Mouse (Mus musculus) forebrain, postnatal 0 days (tissue): ENCODE measurements around the gene Ccdc85c. TPM values are rescaled to one million over a fixed set of nuclear protein-coding genes. Genes with fewer than 3 reads are reported as not detected.

Source experiments
- ATAC-seq: fragments of 200-750 bp; cut with Nextera tagmentation; 2 replicates; pipeline ENCODE4 v1.8.0; 2017; ENCODE audit warnings: mild to moderate bottlenecking, moderate library complexity
- DNase-seq: peaks from one replicate; pipeline ENCODE4 v3.0.0-alpha.2; 2015
- H3K27ac ChIP-seq: fragments of 300-500 bp; sonication (generic); 2 replicates; pipeline ENCODE4 v1.5.1; 2014; ENCODE audit warnings: low read depth, mild to moderate bottlenecking, antibody characterized with exemption, low read length, moderate library complexity, mixed read lengths
- H3K27me3 ChIP-seq: fragments of 300-500 bp; sonication (generic); 2 replicates; pipeline ENCODE4 v1.6.1; 2014; ENCODE audit warnings: mild to moderate bottlenecking, low read length, mixed read lengths; ENCODE audit not compliant: insufficient read depth
- H3K36me3 ChIP-seq: fragments of 300-500 bp; sonication (generic); 2 replicates; pipeline ENCODE4 v1.6.1; 2014; ENCODE audit warnings: mild to moderate bottlenecking, moderate library complexity; ENCODE audit not compliant: insufficient read depth
- H3K4me1 ChIP-seq: fragments of 300-500 bp; sonication (generic); 2 replicates; pipeline ENCODE4 v1.6.1; 2014; ENCODE audit warnings: antibody characterized with exemption; ENCODE audit not compliant: insufficient read depth
- H3K4me2 ChIP-seq: fragments of 300-500 bp; sonication (generic); 2 replicates; pipeline ENCODE4 v1.6.1; 2014; ENCODE audit warnings: low read depth, mild to moderate bottlenecking, moderate library complexity
- H3K4me3 ChIP-seq: fragments of 300-500 bp; sonication (generic); 2 replicates; pipeline ENCODE4 v1.5.1; 2014; ENCODE audit warnings: low read depth, low read length, mixed read lengths
- H3K9ac ChIP-seq: fragments of 300-500 bp; sonication (generic); 2 replicates; pipeline ENCODE4 v1.6.1; 2014; ENCODE audit warnings: mild to moderate bottlenecking
- H3K9me3 ChIP-seq: fragments of 300-500 bp; sonication (generic); 2 replicates; pipeline ENCODE4 v1.6.1; 2016; ENCODE audit warnings: low read length
- CTCF ChIP-seq: sonication (generic); IDR thresholded peaks from 2 replicates; pipeline ENCODE4 v1.5.1; 2016; ENCODE audit warnings: antibody characterized with exemption, control low read depth, low read depth
- WGBS: fragments of 180-500 bp; shearing (Covaris S2); extraction: QIAGEN DNeasy Blood & Tissue Kit; methylation state at CpG from one replicate; pipeline ENCODE4 v1.1.7; 2014; 5-methylcytosine and 5-hydroxymethylcytosine counted together
- polyA plus RNA-seq: library from polyadenylated mRNA; unstranded; fragments of >200 nt; fragmentation: Nextera tagmentation; extraction: Ambion mirVana; gene quantifications from 2 replicates; pipeline ENCODE4 v1.2.1, GENCODE M21; 2015
- total RNA-seq: library from RNA; depleted of rRNA; stranded (reverse); fragments of >200 nt; gene quantifications from 2 replicates; pipeline ENCODE4 v1.2.3, GENCODE M21; 2014

Ccdc85c gene
- total and polyA plus RNA-seq, 2 experiments from 2014 or later: 15.5 to 66.1 TPM

DNA sequence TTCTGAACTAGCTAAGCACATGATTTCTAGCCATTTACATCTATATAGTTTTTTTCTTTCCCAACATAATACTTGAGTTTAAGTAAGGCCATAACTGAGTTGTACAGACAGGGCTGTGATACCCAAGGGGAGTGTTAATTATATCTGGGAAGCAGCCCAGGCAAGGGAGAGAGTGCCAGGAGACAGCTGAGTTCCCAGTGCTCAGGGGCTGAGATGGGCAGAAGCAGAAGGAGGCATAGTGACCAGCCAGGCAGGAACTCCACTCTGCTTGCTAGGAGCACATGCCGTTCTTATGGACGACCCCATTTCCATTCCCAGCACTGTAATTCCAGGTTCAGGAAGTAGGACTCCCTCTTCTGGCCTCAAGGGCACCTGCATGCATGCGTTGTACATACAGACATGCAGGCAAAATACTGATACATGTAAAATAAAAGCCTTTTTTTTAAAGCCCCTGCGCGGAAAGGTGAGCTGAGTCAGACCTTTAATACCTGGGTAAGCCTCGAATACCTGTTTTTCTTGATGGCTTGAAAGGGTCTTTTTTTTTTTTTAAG lies 87.6 kb downstream of the Ccdc85c start:
- Histone ChIP-seq H3K4me1 (no peaks in the 10 kb centered on the region), H3K27me3 (no peaks in the 10 kb centered on the region), H3K27ac (no peak overlapping the region), H3K4me2 (no peak overlapping the region), H3K9me3 (no peaks in the 10 kb centered on the region), H3K9ac (no peak overlapping the region), H3K36me3 (peaks cover 60% of the 10 kb centered on the region), H3K4me3 (no peak overlapping the region)
- TF ChIP-seq CTCF: peak; percentile 38
- ATAC-seq: peak; percentile 47; the same call in 1 of the 2 replicates
- DNase-seq: no peak
- WGBS: 90% methylated on average over 6 of the region's 6 CpGs

DNA sequence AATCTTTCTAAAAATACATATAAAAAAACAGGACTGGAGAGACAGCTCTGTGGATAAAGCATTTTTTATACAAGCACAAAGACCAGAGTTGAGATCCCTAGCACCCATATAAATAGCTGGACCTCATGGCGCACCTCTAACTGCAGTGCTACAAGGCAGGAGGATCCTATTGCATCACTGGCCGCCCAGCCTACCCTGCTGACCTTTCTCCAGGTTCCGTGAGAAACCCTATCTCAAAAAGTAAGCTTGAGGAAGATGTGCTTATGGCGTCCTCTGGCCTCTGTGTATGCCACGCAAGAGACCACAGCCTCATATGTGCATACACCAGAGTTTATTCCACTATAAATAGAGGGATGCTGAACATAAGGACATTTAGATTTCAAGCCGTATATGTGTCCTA lies 93.5 kb downstream of the Ccdc85c start:
- ATAC-seq: no peak
- no peak for TF ChIP-seq CTCF
- no peak for DNase-seq

DNA sequence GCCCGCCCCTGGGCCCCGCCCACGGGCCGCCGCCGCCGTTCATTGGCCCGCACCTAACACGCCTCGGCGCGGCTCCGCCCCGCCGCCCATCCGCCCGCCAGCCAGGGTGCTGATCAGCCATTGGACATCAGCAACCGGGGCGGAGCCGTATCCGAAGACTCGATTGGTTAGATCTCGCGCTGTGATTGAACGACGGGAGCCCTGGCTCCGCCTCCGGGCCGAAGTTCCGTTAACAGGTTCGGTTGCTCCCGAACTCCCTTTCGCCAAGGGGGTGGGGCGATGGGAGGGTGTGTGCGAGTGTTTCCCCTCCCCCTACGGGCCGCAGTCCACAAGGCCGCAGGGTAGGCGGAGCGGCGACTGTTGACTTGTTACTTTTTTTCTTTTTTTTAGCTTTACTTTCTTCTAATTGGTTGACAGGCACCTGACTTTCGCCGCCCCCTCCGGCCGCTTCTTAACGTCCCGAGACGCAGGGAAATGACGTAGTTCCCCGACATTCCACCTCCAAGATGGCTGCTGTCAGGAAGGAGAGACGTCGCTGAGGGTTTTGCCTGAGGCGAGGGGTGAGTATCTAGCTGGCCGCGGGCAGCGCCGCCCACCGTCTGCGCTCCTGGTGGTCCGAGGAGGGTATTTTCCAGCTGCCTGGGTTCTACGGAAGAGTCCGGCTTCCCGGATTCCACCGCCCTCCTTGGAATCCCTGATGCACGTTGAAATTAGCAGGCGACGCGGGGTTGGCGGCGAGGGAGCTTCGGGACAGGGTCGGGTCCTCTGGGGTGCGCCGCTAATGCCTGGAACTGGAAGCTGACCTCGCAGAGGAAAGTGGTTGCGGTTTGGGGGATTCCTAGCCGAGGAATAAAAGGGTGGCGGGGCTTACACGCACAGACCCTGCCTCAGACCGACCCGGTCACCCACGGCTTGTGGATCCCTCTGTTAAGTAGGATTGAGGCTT lies 95.6 kb downstream of the Ccdc85c start, which contains the start of gene Ccnk:
Ccnk (plus strand) TSS at position 259 of the 946 bp plus-strand sequence.
- peak; percentile 49 for TF ChIP-seq CTCF
- H3K9me3 ChIP-seq: no peaks in the 10 kb centered on the region
- DNase-seq: peak; percentile 100
- H3K4me1 ChIP-seq: peaks cover 14% of the 10 kb centered on the region
- H3K4me3 ChIP-seq: peak within 1 kb of the TSS; percentile 95
- no peaks in the 10 kb centered on the region for H3K27me3 ChIP-seq
- ATAC-seq: peak; percentile 98
- peaks cover 9% of the 10 kb centered on the region; the same call in 1 of the 2 replicates for H3K36me3 ChIP-seq
- WGBS: 1% methylated on average over 76 of the region's 82 CpGs
- peak within 1 kb of the TSS; percentile 95 for H3K4me2 ChIP-seq
- peak within 1 kb of the TSS; percentile 90 for H3K9ac ChIP-seq
- H3K27ac ChIP-seq: peak within 1 kb of the TSS; percentile 86

More for the DNA sequence above, 93.5 kb downstream of the Ccdc85c start:
- no peak overlapping the region for H3K27ac ChIP-seq
- peaks cover 14% of the 10 kb centered on the region for H3K4me1 ChIP-seq
- peaks cover 19% of the 10 kb centered on the region for H3K36me3 ChIP-seq
- no peak overlapping the region for H3K4me3 ChIP-seq
- H3K4me2 ChIP-seq: no peak overlapping the region
- WGBS: 90% methylated on average over 6 of the region's 6 CpGs
- H3K9me3 ChIP-seq: no peaks in the 10 kb centered on the region
- H3K9ac ChIP-seq: no peak overlapping the region
- H3K27me3 ChIP-seq: no peaks in the 10 kb centered on the region

DNA sequence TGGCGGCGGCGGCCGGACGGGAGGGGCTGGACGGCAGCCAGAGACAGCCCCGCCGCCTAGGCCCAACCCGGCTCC lies 96.1 kb downstream of the Ccdc85c start, which contains the start of gene Setd3:
Setd3 (minus strand) TSS at position 69 of the 75 bp plus-strand sequence.
- peaks cover 14% of the 10 kb centered on the region for H3K4me1 ChIP-seq
- no peak for TF ChIP-seq CTCF
- H3K27me3 ChIP-seq: no peaks in the 10 kb centered on the region
- H3K36me3 ChIP-seq: peaks cover 9% of the 10 kb centered on the region; the same call in 1 of the 2 replicates
- no peak for DNase-seq
- 1% methylated on average over 8 of the region's 9 CpGs for WGBS
- H3K9ac ChIP-seq: peak within 1 kb of the TSS; percentile 90
- peak within 1 kb of the TSS; percentile 95 for H3K4me2 ChIP-seq
- peak within 1 kb of the TSS; percentile 95 for H3K4me3 ChIP-seq
- ATAC-seq: no peak
- H3K27ac ChIP-seq: peak within 1 kb of the TSS; percentile 86
- no peaks in the 10 kb centered on the region for H3K9me3 ChIP-seq

DNA sequence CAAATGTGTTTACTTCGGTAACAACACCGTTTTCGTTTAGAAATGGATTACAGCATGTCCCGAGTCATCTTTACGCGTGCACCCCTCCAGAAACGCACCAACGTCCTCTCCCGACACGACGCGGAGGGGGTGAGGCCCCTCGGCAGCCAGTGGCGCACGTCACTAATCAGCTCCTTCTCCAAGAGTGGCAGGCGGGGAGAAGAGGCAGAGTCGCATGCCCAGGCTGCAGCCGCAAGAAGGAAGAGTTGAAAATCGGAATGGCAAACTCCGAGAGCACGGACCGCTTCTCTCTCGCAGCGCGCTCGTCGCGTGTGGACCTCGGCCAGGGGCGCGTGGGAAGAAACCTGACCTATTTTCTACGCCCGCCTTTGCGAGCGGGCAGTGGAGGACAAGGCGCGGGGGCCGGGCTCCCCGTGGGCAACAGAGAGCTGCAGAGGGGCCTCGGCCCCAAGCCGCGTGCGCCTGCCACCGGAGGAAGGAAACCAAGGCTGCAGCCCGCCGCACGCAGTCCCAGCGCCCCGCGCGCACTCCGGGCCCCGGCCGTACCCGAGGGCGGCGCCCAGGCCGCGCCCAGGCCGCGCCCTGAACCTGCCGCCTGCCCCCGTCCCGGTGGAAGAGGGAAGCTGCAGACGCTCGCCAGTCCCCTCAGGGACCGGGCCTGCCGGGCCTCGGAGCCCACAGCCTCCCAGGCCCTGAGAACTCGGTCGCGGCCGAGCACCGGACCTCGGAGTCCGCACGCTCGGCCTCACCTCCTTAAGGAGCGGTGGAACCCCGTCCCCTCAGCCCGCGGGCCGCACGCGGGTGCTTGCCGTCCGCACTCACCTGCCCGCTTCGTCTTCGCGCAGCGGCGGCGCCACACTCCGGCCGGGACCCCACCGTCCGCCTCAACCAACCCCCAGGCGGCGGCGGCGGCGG lies 96.6 kb downstream of the Ccdc85c start:
- H3K36me3 ChIP-seq: peaks cover 9% of the 10 kb centered on the region; the same call in 1 of the 2 replicates
- peak overlapping the region; percentile 90 for H3K9ac ChIP-seq
- WGBS: 5% methylated on average over 97 of the region's 103 CpGs
- H3K9me3 ChIP-seq: no peaks in the 10 kb centered on the region
- no peak for TF ChIP-seq CTCF
- H3K27me3 ChIP-seq: no peaks in the 10 kb centered on the region
- peaks cover 14% of the 10 kb centered on the region for H3K4me1 ChIP-seq
- DNase-seq: peak; percentile 71
- peak; percentile 21 for ATAC-seq
- H3K4me3 ChIP-seq: peak overlapping the region; percentile 95
- H3K4me2 ChIP-seq: peak overlapping the region; percentile 77
- peak overlapping the region; percentile 72 for H3K27ac ChIP-seq

DNA sequence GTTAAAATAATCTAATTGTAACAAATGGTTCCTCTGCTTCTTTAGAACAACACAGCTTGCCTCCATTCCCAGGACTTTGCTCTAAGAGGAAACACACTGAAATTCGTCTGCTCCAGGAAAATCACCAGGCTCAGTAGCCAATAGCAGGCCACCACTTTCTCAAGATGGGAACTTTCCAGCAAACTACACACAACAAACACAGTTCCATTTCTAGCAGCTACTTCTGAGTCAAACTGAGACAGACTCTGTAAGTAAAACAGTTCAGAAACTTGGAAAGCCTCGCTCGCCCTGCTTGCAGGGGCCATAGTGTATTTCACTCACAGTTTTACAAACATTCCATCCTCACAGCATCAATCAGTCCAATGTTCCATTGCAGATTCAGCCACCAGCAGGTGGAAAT lies 98.9 kb downstream of the Ccdc85c start:
- DNase-seq: no peak
- 68% methylated on average over 3 of the region's 3 CpGs for WGBS
- TF ChIP-seq CTCF: no peak
- Histone ChIP-seq H3K27ac (no peak overlapping the region), H3K4me1 (peaks cover 15% of the 10 kb centered on the region), H3K4me2 (no peak overlapping the region), H3K27me3 (no peaks in the 10 kb centered on the region), H3K4me3 (no peak overlapping the region), H3K36me3 (no peaks in the 10 kb centered on the region), H3K9ac (no peak overlapping the region), H3K9me3 (no peaks in the 10 kb centered on the region)
- no peak for ATAC-seq
